Comparison of ENCODE assay signal across 24 mouse cellular contexts in the genomic region with DNA sequence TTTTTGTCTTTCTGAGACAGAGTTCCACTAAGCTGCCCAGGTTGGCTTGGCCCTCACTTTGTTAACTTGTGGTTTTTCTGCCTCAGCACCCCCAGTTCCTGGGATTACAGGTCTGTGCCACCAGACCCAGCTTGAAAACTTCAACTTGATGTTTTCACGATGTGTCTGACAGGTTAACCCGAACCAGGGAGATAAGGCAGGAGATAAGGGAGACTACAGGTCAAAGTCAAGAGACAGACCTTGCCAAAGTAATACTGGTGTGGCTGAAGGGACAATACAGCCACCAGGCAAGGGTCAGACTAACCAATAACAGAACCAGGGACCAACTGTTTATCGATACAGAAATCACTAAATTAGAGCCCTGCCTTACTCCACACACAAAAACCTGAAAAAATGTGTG.
"Had no signal": no experiment of that assay in that cellular context is flagged by ENCODE, and none has a peak within 500 bp of the region (broad histone marks: within the 10 kb centered on the region; RNA-seq: fewer than 3 reads in every experiment).

No protein-coding gene starts in this region.

- H3K4me2 ChIP-seq: heart, embryonic 13.5 days; heart, embryonic 15.5 days; hindbrain, embryonic 14.5 days; kidney, embryonic 15.5 days; limb, embryonic 12.5 days; liver, embryonic 13.5 days had no signal

- ATAC-seq: forebrain, embryonic 16.5 days; hindbrain, embryonic 16.5 days; inflammation-experienced regulatory T-cells, adult 6 months had no signal

- H3K9ac ChIP-seq: heart, embryonic 13.5 days; heart, embryonic 15.5 days; hindbrain, embryonic 14.5 days; kidney, embryonic 15.5 days; limb, embryonic 12.5 days; liver, embryonic 13.5 days had no signal

- H3K36me3 ChIP-seq: heart, embryonic 13.5 days; heart, embryonic 15.5 days; kidney, embryonic 15.5 days; limb, embryonic 10.5 days; limb, embryonic 12.5 days; liver, embryonic 13.5 days had no signal

- H3K27ac ChIP-seq: gastrocnemius, adult 2 months; heart, adult 2 months; heart, embryonic 13.5 days; heart, embryonic 15.5 days; hindbrain, embryonic 14.5 days; kidney, embryonic 15.5 days; kidney, postnatal 0 days; layer of hippocampus, adult 2 months; left cerebral cortex, adult 2 months; limb, embryonic 10.5 days; limb, embryonic 12.5 days; liver, embryonic 13.5 days had no signal

- DNase-seq: gastrocnemius, adult 2 months; gastrocnemius, postnatal 10 days; gastrocnemius, postnatal 36 days; heart, adult 2 months; heart, postnatal 14 days; heart, postnatal 36 days; kidney, adult 11 months; kidney, adult 2 months; kidney, adult 9 months; kidney, postnatal 14 days; kidney, postnatal 4 days; liver, embryonic 13.5 days had no signal

- H3K9me3 ChIP-seq: heart, embryonic 13.5 days; heart, embryonic 15.5 days; kidney, embryonic 15.5 days; limb, embryonic 10.5 days; limb, embryonic 12.5 days; liver, embryonic 13.5 days had no signal

- H3K27me3 ChIP-seq: heart, embryonic 13.5 days; heart, embryonic 15.5 days; kidney, embryonic 15.5 days; limb, embryonic 12.5 days; liver, embryonic 13.5 days had no signal

- H3K4me3 ChIP-seq: gastrocnemius, adult 2 months; heart, adult 2 months; heart, embryonic 13.5 days; heart, embryonic 15.5 days; kidney, embryonic 15.5 days; layer of hippocampus, adult 2 months; left cerebral cortex, adult 2 months; limb, embryonic 10.5 days; limb, embryonic 12.5 days; liver, embryonic 13.5 days had no signal

- H3K4me1 ChIP-seq: heart, embryonic 13.5 days; heart, embryonic 15.5 days; kidney, embryonic 15.5 days; limb, embryonic 10.5 days; limb, embryonic 12.5 days; liver, embryonic 13.5 days had no signal
